Mouse (Mus musculus) cortical plate, adult 2 months (tissue): ENCODE data around the gene Tmem9.

Experiments used
- CTCF ChIP-seq: fragments of 200-500 bp; IDR thresholded peaks from 2 replicates; pipeline ENCODE4 v1.5.1; 2011; ENCODE audit warnings: mild to moderate bottlenecking, control low read depth, low read length; ENCODE audit not compliant: insufficient read depth; ENCODE audit errors: extremely low read depth
- POLR2A ChIP-seq: fragments of 200-500 bp; IDR thresholded peaks from 2 replicates; pipeline ENCODE4 v1.6.1; 2011; ENCODE audit warnings: mild to moderate bottlenecking, low read length, control low read depth; ENCODE audit not compliant: insufficient read depth; ENCODE audit errors: extremely low read depth

DNA sequence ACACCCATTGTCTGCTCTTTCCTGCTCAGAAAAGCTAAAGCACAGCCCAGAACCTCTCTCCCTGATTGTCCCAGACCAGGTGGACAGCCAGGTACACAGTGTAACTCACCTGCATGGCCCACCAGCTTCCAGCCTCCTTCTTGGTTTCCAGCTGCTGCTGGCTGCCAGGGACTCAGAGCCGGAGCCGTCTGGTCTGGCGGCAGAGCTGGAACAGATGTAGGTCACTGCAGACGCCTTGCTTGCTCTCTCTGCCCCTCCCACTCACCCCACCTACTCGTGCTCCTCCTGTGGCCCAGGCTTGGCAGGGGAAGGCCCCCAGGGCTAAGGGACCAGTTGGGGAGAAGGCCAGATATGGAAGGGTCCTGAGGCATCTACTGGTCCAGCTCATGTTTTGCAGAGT lies 23.8 kb upstream of the Tmem9 start:
- TF ChIP-seq CTCF (no peak), POLR2A (no peak)
